Comparison of ENCODE assay signal across 13 mouse cellular contexts in the genomic region with DNA sequence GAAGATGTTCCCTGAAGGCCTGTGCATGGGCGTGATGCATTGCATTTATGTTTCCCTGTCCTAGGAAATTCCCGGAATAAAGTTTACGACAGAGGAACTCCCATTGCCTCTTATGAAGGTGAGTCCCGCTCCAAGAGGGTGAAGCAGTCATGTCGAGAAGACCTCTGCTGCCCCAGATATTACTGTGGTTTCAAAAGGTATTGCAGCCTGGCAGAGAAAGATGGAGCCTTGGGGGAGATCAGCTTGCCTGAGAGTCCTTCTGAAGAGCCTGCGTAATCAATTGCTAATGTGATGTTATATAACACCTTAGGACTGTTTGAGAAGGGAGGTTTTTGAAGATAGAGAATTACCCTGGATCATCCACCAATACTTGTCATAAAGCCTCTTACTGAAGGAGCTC.
DNase-seq lines count a peak whose midpoint lies in the region; TF ChIP-seq lines count a peak whose summit lies in the region.
"Had no signal": no experiment of that assay in that cellular context is flagged by ENCODE, and none has a peak within 500 bp of the region (broad histone marks: within the 10 kb centered on the region; RNA-seq: fewer than 3 reads in every experiment).

No protein-coding gene starts in this region.

- no peaks in the 10 kb centered on the region for H3K27me3 ChIP-seq in MEL (ENCODE audit: control insufficient read depth in 1 of 2, insufficient read depth in 2 of 2, low read length in 2 of 2)
- H3K27me3 ChIP-seq: embryonic facial prominence, embryonic 15.5 days; liver, embryonic 15.5 days had no signal

- H3K27ac ChIP-seq in left cerebral cortex, adult 2 months, result no peak overlapping the region
- H3K27ac ChIP-seq in MEL (ENCODE audit: control insufficient read depth, low read depth, low read length), result no peak overlapping the region
- H3K27ac ChIP-seq: embryonic facial prominence, embryonic 15.5 days; hindbrain, embryonic 14.5 days; liver, embryonic 15.5 days had no signal

- peak; percentile 66 for TF ChIP-seq RAD21 in MEL (IDR thresholded peaks at IDR 0.05; ENCODE audit: low read depth, low read length)

- peaks cover 6 to 16% of the 10 kb centered on the region in 2 experiments for H3K4me1 ChIP-seq in MEL (ENCODE audit: control insufficient read depth in 1 of 2, insufficient read depth in 2 of 2, low read length in 2 of 2)

- no peaks in the 10 kb centered on the region for H3K9me3 ChIP-seq in MEL (replicated peaks; ENCODE audit: insufficient read depth, low read length)
- H3K9me3 ChIP-seq: embryonic facial prominence, embryonic 15.5 days; liver, embryonic 15.5 days had no signal

- TF ChIP-seq CTCF in left cerebral cortex, adult 2 months (IDR thresholded peaks at IDR 0.05), result peak; percentile 37
- TF ChIP-seq CTCF in MEL (IDR thresholded peaks at IDR 0.05 in 2 of 3, conservative IDR thresholded peaks at IDR 0.05 in 1 of 3; ENCODE audit: control insufficient read depth in 1 of 3, insufficient read depth in 1 of 3, low read depth in 2 of 3, low read length in 3 of 3, poor library complexity in 1 of 3, severe bottlenecking in 1 of 3), result peak; percentile 22 to 53 (median 47); a peak in 5 of 6 replicates

- H3K36me3 ChIP-seq in MEL (ENCODE audit: control insufficient read depth in 1 of 2, insufficient read depth in 2 of 2, low read length in 2 of 2), result peaks cover 0 to 21% of the 10 kb centered on the region in 2 experiments; a peak in 2 of 4 replicates
- H3K36me3 ChIP-seq: embryonic facial prominence, embryonic 15.5 days; liver, embryonic 15.5 days had no signal

- intact Hi-C loops in left cerebral cortex, adult 2 months (cut with DNase I), result no loop called here

- no peak overlapping the region for H3K9ac ChIP-seq in MEL (ENCODE audit: control insufficient read depth, low read depth, low read length, poor library complexity, severe bottlenecking)
- H3K9ac ChIP-seq: embryonic facial prominence, embryonic 15.5 days; hindbrain, embryonic 14.5 days; liver, embryonic 15.5 days had no signal

- TF ChIP-seq EP300 in MEL (IDR thresholded peaks at IDR 0.05; ENCODE audit: low read depth in 1 of 2, low read length in 2 of 2), result no peak

- no peaks in the 10 kb centered on the region for H3K79me2 ChIP-seq in MEL (ENCODE audit: control insufficient read depth, insufficient read depth, low read length, poor library complexity)

- TF ChIP-seq POLR2A in MEL (IDR thresholded peaks at IDR 0.05; ENCODE audit: control insufficient read depth in 1 of 2, insufficient read depth in 1 of 2, low read depth in 1 of 2, low read length in 2 of 2, poor library complexity in 1 of 2), result no peak

- peak; percentile 40 for DNase-seq in adrenal gland, postnatal 14 days
- no peak for DNase-seq in adrenal gland, postnatal 25 days
- no peak for DNase-seq in left cerebral cortex, adult 2 months (ENCODE audit: extremely low spot score in 1 of 2, low spot score in 2 of 2)
- DNase-seq in left cerebral cortex, adult 8-10 months (ENCODE audit: low spot score in 2 of 2), result no peak
- DNase-seq in MEL (ENCODE audit: low read depth, low spot score), result peak; percentile 63
- DNase-seq in naive thymus-derived CD4-positive, alpha-beta T cell, adult 2 months (ENCODE audit: low read depth), result peak; percentile 48
- no peak for DNase-seq in urinary bladder, postnatal 25 days (ENCODE audit: low spot score)
- no peak for DNase-seq in urinary bladder, postnatal 36 days (ENCODE audit: low spot score in 2 of 2)
- DNase-seq: gastrocnemius, postnatal 25 days had no signal

- H3K4me3 ChIP-seq in left cerebral cortex, adult 2 months, result no peak overlapping the region
- H3K4me3 ChIP-seq in MEL (ENCODE audit: control insufficient read depth in 1 of 2, insufficient read depth in 1 of 2, low read depth in 2 of 2, low read length in 2 of 2), result no peak overlapping the region
- H3K4me3 ChIP-seq: embryonic facial prominence, embryonic 15.5 days; liver, embryonic 15.5 days; myocyte had no signal

TF ChIP-seq in MEL, 35 proteins besides CTCF, POLR2A, EP300 and RAD21:
- peak; percentile 44; the same call in 1 of the 2 replicates for TF ChIP-seq SMC3 (IDR thresholded peaks at IDR 0.05; ENCODE audit: low read depth, low read length)
- TF ChIP-seq CHD1 (IDR thresholded peaks at IDR 0.05; ENCODE audit: low read depth, low read length), result no peak

Comparison
In these comparisons a context has a peak if more than half of its experiments do, and no peak if none do; other contexts are left out.
1. DNase-seq: peak in adrenal gland, postnatal 14 days (single experiment), MEL (single experiment) and naive thymus-derived CD4-positive, alpha-beta T cell, adult 2 months (single experiment); none in adrenal gland, postnatal 25 days (single experiment), left cerebral cortex, adult 2 months (0 of 2), left cerebral cortex, adult 8-10 months (0 of 2), urinary bladder, postnatal 25 days (single experiment) and urinary bladder, postnatal 36 days (0 of 2).